Mouse (Mus musculus) liver, embryonic 14.5 days (tissue): ENCODE measurements around the gene Osbp. TPM values are rescaled to one million over a fixed set of nuclear protein-coding genes. Genes with fewer than 3 reads are reported as not detected.

Source experiments
- ATAC-seq: fragments of 200-750 bp; cut with Nextera tagmentation; 2 replicates; pipeline ENCODE4 v1.8.0; 2017; ENCODE audit warnings: moderate number of reproducible peaks, mild to moderate bottlenecking, moderate library complexity; ENCODE audit not compliant: insufficient read depth
- DNase-seq, 3 experiments: peaks; one replicate each; pipeline ENCODE4 v3.0.0-alpha.2; 2012 to 2013; ENCODE audit warnings: low read depth in 3 of 3, low spot score in 3 of 3
- H3K27ac ChIP-seq: fragments of 300-500 bp; sonication (generic); 2 replicates; pipeline ENCODE4 v1.5.1; 2014; ENCODE audit warnings: moderate library complexity, mild to moderate bottlenecking, control low read depth, inconsistent platforms
- H3K27me3 ChIP-seq: fragments of 300-500 bp; sonication (generic); 2 replicates; pipeline ENCODE4 v1.6.1; 2014; ENCODE audit warnings: mild to moderate bottlenecking, low read length, moderate library complexity; ENCODE audit not compliant: control insufficient read depth, insufficient read depth
- H3K36me3 ChIP-seq: fragments of 300-500 bp; sonication (generic); replicated peaks from 2 replicates; pipeline ENCODE4 v1.6.1; 2014; ENCODE audit warnings: low read depth; ENCODE audit not compliant: control insufficient read depth, insufficient read depth
- H3K4me1 ChIP-seq, 2 experiments: fragments of 200-500 bp in 1 of 2; fragments of 300-500 bp in 1 of 2; sonication (generic) in 1 of 2; replicated peaks; 2 replicates each; pipeline ENCODE4 v1.6.1; 2012 to 2014; ENCODE audit warnings: antibody characterized with exemption in 1 of 2, inconsistent platforms in 1 of 2, low read length in 1 of 2; ENCODE audit not compliant: control insufficient read depth in 2 of 2, insufficient read depth in 2 of 2
- H3K4me2 ChIP-seq: fragments of 300-500 bp; sonication (generic); 2 replicates; pipeline ENCODE4 v1.6.1; 2014; ENCODE audit warnings: low read depth, mild to moderate bottlenecking, control low read depth, moderate library complexity
- H3K4me3 ChIP-seq, 2 experiments: fragments of 200-500 bp in 1 of 2; fragments of 300-500 bp in 1 of 2; sonication (generic) in 1 of 2; 2 replicates each; pipeline ENCODE4 v1.5.1; 2012 to 2014; ENCODE audit warnings: low read depth in 2 of 2, low read length in 2 of 2, mild to moderate bottlenecking in 2 of 2, control low read depth in 1 of 2, inconsistent platforms in 1 of 2, moderate library complexity in 1 of 2; ENCODE audit not compliant: insufficient read depth in 1 of 2
- H3K9ac ChIP-seq: fragments of 300-500 bp; sonication (generic); replicated peaks from 2 replicates; pipeline ENCODE4 v1.6.1; 2014; ENCODE audit warnings: mild to moderate bottlenecking, control low read depth, moderate library complexity
- H3K9me3 ChIP-seq: fragments of 300-500 bp; sonication (generic); 2 replicates; pipeline ENCODE4 v1.6.1; 2016; ENCODE audit warnings: low read length, mixed read lengths; ENCODE audit not compliant: control insufficient read depth
- CTCF ChIP-seq: IDR thresholded peaks from 2 replicates; pipeline ENCODE4 v1.5.1; 2016; ENCODE audit warnings: antibody characterized with exemption, low read depth, control low read depth
- EP300 ChIP-seq: IDR thresholded peaks from 2 replicates; pipeline ENCODE4 v1.6.1; 2016; ENCODE audit warnings: antibody characterized with exemption, low read depth
- WGBS: fragments of 180-500 bp; shearing (Covaris S2); extraction: QIAGEN DNeasy Blood & Tissue Kit; methylation state at CpG from one replicate; pipeline ENCODE4 v1.1.7; 2014; ENCODE audit not compliant: insufficient replicate concordance; 5-methylcytosine and 5-hydroxymethylcytosine counted together
- polyA plus RNA-seq, 2 experiments: library from polyadenylated mRNA; depleted of rRNA in 1 of 2; stranded (reverse) in 1 of 2; unstranded in 1 of 2; fragments of >200 nt; fragmentation: Nextera tagmentation in 1 of 2; extraction: Ambion mirVana in 1 of 2; gene quantifications; 2 replicates each; pipeline versions ENCODE4 v1.2.1 to v1.2.3; 2012 to 2014

Gene Osbp
- polyA plus RNA-seq, 2 experiments, result 3.9 to 11.7 TPM

- DNase-seq (no peak), ATAC-seq (no peak)
- 69% methylated on average over 5 of the region's 5 CpGs for WGBS
- H3K4me2 ChIP-seq, result no peak overlapping the region
- no peak overlapping the region for H3K9ac ChIP-seq
- H3K27ac ChIP-seq, result no peak overlapping the region
- H3K36me3 ChIP-seq, result no peaks in the 10 kb centered on the region
- H3K4me3 ChIP-seq, result no peak overlapping the region
- TF ChIP-seq EP300 (no peak), CTCF (no peak)
- H3K4me1 ChIP-seq, result peaks cover 0 to 5% of the 10 kb centered on the region in 2 experiments; a peak in 1 of 4 replicates
- no peaks in the 10 kb centered on the region for H3K27me3 ChIP-seq
- no peaks in the 10 kb centered on the region for H3K9me3 ChIP-seq
Observed at GRCm38 (mm10) chr19:11956636-11957035, 9.1 kb upstream of the Osbp start.

- DNase-seq, result no peak
- Histone ChIP-seq H3K36me3 (no peaks in the 10 kb centered on the region), H3K9me3 (no peaks in the 10 kb centered on the region), H3K27me3 (no peaks in the 10 kb centered on the region), H3K4me1 (peaks cover 0 to 5% of the 10 kb centered on the region in 2 experiments; a peak in 1 of 4 replicates), H3K4me3 (no peak overlapping the region), H3K4me2 (no peak overlapping the region), H3K27ac (no peak overlapping the region), H3K9ac (no peak overlapping the region)
- TF ChIP-seq EP300 (no peak), CTCF (no peak)
- 82% methylated on average over 5 of the region's 5 CpGs for WGBS
- no peak for ATAC-seq
Observed at GRCm38 (mm10) chr19:11957396-11957795, 8.3 kb upstream of the Osbp start.

GRCm38 (mm10) chr19:11957846-11958245, 7.9 kb upstream of the Osbp start:
- Histone ChIP-seq H3K36me3 (no peaks in the 10 kb centered on the region), H3K4me3 (no peak overlapping the region), H3K4me1 (peaks cover 0 to 5% of the 10 kb centered on the region in 2 experiments; a peak in 1 of 4 replicates), H3K9me3 (no peaks in the 10 kb centered on the region), H3K4me2 (no peak overlapping the region), H3K27me3 (no peaks in the 10 kb centered on the region; the same call in 1 of the 2 replicates), H3K9ac (no peak overlapping the region), H3K27ac (no peak overlapping the region)
- no peak for TF ChIP-seq EP300
- TF ChIP-seq CTCF, result no peak
- DNase-seq, result no peak
- 70% methylated on average over 8 of the region's 8 CpGs for WGBS
- ATAC-seq, result no peak

- H3K27ac ChIP-seq, result no peak overlapping the region
- H3K4me3 ChIP-seq, result peak overlapping the region in 1 of 2 experiments; percentile 61; a peak in 2 of 4 replicates
- H3K36me3 ChIP-seq, result peaks cover 2% of the 10 kb centered on the region; the same call in 1 of the 2 replicates
Observed at GRCm38 (mm10) chr19:11964266-11964665, 1.5 kb upstream of the Osbp start.

GRCm38 (mm10) chr19:11966201-11966636, 478 bp downstream of the Osbp start:
- Histone ChIP-seq H3K27me3 (no peaks in the 10 kb centered on the region; the same call in 1 of the 2 replicates), H3K4me2 (peak overlapping the region; percentile 88), H3K4me3 (peak overlapping the region; percentile 87 to 90), H3K4me1 (peaks cover 10 to 14% of the 10 kb centered on the region in 2 experiments; a peak in 3 of 4 replicates), H3K9ac (peak overlapping the region; percentile 88), H3K27ac (peak overlapping the region; percentile 72; the same call in 1 of the 2 replicates), H3K36me3 (peaks cover 9% of the 10 kb centered on the region), H3K9me3 (peaks cover 3% of the 10 kb centered on the region)
- ATAC-seq, result no peak
- 1% methylated on average over 18 of the region's 18 CpGs for WGBS
- DNase-seq, result peak in 1 of 3 experiments; percentile 23
- TF ChIP-seq EP300, result no peak
- 0 out of 2 replicates have a peak, but pooled peaks have one; percentile 9 for TF ChIP-seq CTCF

More at GRCm38 (mm10) chr19:11964266-11964665, 1.5 kb upstream of the Osbp start:
- 85% methylated on average over 1 of the region's 1 CpGs for WGBS
- H3K4me2 ChIP-seq, result peak overlapping the region; percentile 90
- H3K9ac ChIP-seq, result no peak overlapping the region
- H3K27me3 ChIP-seq, result no peaks in the 10 kb centered on the region; the same call in 1 of the 2 replicates
- H3K4me1 ChIP-seq, result peaks cover 12 to 13% of the 10 kb centered on the region in 2 experiments; a peak in 3 of 4 replicates
- no peak for ATAC-seq
- TF ChIP-seq EP300 (no peak), CTCF (peak; percentile 34; the same call in 1 of the 2 replicates)
- peaks cover 3% of the 10 kb centered on the region for H3K9me3 ChIP-seq
- no peak for DNase-seq
